Mouse (Mus musculus) ovary, postnatal 10 days (tissue): ENCODE results near the gene Nelfb.

Experiments used
- DNase-seq: peaks from one replicate; pipeline ENCODE4 v3.0.0; 2022; ENCODE audit warnings: low spot score

Nelfb gene

DNA sequence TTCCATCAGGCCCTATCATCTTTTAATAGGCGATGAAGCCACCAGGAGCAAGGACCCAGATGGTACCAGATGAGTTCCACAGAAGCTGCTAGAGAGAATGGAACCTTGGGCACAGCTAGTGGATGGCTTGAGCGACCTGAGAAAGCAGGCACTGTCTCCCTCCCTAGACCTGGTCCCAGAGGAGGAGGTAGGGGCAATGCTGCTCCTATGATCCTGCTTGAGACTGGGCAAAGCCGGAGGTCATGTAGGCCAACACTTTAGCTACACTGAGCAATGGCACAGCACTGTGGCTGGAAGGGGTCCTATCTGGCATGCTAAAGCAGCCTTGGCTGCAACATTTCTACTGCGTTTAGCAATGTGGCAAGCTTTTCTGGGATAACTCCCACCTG lies 35.6 kb downstream of the Nelfb start:
- no peak for DNase-seq

DNA sequence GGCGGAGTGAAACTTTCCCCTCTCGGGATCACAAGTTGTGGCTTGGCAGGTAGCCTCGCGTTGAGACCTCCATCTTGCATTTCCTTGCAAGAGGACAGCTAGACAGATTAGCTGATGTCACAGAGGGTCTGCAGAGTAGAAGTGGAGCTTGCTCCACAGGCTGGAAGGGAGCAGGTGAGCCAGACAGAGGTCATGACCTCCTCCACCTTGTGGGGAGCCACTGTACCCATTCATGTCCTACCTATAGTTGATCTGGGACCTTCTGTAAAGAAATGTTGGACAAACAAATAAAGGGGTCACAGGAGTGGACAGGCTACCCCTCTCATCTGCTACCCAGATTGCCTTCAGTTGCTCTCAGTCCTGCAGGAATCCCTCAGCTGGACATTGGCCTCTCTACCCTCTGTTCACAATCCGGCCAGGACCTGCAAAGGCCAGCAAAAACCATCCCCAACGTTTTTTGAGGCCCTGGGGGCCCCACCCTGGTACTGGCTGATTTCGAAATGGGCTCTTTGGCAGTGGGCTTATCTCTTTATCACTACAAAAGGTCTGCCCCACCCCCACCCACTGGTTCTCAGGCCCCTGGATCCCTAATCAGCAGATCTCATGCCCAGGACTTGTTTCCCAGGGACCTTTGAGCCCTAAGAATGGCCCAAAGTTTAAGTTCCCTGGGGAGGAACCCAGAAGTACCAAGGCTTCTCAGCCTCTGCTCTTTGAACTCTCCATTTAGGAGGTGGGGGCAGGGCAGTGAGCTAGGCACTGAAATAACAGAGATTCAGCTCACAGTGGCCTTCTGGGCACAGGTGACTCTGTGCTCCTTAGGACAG lies 36.2 kb downstream of the Nelfb start:
- no peak for DNase-seq

DNA sequence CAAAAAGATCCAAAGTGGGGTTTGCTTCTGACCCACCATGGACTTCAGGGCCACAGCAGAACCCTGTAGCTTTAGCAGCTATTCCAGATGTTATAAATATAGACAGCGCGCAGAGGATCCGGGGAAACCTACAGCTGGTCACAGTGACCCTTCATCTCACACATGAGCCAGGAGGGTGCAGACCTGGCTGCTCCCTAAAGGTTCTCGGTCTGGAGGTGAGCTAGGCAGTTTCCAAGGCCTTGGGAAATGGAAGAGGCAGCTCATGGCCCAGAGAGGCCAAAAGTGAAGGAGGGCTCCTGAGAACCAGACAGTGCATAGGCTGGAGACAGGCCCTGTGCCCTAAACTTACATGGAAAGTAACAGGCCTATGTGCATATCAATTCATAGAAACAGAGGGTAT lies 37.5 kb downstream of the Nelfb start:
- no peak for DNase-seq

DNA sequence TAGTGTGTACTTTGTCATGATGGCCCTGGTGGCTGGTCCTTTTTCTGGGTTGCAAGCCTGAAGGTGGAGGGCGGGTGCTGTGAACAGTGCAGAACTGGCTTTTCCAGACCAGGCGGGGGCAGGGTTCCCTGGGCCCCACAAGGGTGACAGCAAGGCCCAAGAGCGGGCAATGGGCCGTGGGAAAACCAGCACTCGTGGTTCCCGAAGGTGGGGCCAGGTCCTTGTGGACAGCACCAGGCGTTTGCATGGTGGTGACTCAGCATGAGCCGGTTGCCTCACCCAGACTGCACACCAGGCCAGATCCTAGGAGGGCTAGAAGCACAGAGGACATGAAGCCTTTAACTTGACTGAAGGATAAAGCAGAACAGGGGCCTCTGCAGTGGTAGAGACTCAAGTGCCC lies 38.7 kb downstream of the Nelfb start:
- no peak for DNase-seq

DNA sequence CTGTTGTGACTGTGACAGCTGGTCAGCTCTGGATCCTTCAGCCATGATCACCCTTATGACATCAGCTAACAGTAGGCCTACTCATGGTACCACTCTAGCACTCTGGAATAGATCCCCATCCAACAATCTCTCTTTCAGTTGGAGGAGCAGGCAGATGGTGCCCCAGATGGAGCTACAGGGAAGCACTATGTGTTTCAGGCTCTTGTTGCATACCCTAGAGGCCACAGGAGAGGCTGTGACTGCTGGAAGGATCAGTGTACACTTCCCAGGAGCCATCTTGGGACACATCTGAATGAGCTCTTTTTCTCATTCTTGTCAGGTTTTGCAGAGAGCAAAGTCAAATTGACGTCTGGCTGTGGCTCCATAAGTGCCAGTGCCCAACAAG lies 39.5 kb downstream of the Nelfb start:
- DNase-seq, result no peak

DNA sequence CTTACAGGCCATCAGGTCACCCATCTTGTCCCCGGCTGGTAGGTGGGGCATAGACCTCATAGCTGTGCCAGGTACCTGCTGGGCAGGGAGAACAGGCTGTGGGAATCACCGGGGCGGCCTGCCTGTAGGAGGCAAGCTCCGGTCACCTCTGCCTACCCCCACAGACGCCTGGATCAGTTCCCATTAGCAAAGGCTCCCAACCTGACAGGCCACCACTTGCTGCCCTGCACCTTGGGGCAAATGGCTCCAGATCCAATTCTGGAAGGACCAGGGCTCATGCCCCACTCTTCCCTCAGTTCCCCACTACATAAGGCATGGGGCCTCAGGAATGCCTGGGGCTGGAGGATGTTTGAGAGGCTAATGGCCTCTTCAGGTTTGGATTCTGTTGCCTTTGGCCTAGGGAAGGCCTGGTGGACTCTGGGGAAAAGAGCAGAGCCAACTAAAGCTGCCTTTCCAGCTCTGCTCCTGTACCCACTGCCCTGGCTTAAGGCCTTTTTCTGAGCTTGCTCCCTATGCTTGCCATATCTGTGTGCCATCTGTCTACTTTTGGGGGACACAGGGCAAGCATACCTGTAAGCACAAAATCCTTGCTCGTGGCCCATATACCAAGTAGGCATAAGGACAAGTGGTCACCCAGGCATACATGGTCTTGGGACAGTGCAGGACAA lies 40.1 kb downstream of the Nelfb start:
- DNase-seq, result no peak

DNA sequence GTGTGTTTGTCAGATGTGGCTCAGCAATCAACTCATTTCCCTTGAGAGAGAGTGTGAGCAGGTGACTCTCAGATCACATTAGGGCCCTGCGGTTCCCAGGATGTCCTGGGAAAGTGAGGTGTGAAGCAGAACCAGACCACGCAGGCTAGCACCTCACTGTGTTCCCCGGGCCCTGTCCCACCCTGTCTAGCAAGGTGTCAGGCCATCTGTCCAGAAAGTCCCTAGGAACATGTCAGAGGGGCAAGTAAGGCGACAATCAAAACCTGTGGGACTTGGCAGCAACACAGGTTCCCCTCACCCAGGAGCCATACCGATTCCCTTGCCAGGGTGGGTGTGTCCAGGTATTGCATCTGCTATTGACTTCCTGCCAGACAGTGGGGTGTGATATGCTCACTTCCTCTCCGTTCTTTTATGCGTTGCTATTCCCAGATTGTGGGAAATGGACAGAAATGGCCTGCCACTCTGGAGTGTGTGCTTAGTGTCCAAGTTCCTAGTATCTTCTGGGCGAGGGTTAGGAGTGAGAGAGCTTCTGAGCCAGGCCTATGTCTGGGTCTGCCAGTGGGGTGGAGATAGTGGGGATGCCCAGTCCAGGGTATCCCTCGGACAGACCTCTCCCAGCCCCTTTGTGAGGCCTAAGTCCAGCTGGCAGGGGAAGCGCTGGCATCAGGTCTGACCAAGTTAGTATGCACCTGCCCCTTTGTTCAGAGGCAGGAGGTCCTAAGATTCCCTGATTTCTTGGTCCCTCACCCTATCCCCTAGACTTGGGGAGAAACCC lies 40.8 kb downstream of the Nelfb start:
- DNase-seq, result no peak

DNA sequence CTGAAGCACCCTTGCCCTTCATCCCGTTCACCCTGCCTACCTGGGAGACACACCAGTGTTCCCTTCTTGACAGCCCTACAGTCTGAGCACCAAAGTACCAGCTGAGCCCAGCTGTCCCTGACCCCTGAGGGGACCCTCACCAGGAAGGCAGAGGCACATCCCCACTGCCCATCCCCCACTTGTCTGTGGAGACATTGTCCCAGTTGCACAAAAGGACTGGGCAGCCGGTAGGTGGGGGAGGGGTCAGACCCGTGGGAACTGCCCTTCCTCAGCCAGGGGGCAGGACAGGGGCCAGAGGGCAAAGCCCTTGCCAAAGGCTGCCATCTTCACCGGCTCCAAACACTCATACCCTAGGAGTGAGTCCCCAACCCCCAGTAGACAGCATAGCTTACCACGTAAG lies 41.5 kb downstream of the Nelfb start:
- DNase-seq, result no peak

DNA sequence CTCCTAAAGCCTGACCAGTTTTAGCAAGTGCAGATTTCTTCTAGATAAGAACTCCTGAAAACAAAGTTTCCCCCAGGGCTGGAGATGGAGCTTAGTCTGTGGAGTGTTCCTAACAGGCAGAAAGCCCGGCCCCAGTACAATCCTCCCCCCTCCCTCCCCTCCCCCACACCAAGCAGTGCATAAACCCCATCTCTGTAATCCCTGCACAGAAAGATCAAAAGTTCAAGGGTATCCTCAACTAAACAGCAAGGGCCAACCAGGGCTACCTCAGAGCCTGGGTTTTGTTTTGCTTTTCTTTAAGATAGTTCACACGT lies 42.7 kb downstream of the Nelfb start:
- no peak for DNase-seq

DNA sequence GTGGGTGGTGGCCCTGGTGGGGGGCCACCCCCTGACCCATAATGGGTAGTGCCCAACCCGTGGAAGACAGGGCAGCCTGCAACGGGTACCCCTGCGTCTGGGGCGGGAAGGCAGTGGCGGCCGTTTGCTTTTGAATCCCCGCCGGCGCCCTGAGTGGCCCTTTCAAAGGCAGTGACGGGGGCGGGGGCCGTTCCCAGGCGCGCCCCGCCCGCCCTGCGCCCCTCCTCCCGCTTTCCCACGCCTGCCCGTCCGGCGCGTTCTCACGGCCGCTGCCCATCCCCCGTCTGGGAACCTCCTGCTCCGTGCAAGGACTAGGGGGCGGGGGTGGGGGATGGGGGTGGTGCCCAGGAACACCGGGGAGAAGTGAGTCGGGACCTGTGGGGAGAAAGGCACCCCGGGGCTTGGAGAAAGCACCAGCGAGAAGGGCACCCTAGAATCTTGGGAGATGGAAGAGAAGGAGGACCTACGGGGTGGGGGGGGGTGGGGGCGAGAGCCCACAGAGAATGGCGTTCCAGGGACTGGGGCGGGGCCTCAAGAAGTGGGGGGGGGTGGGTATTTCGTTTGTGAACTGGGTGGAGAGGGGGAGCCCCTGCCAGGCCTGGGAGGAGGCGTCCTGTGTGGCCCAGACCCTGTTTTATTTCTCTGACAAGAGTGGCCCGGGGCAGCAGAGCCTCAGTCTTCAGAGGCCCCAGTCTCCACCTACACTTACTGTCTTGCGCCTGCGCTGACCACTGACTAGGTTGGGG lies 43.2 kb downstream of the Nelfb start:
- DNase-seq, result no peak

DNA sequence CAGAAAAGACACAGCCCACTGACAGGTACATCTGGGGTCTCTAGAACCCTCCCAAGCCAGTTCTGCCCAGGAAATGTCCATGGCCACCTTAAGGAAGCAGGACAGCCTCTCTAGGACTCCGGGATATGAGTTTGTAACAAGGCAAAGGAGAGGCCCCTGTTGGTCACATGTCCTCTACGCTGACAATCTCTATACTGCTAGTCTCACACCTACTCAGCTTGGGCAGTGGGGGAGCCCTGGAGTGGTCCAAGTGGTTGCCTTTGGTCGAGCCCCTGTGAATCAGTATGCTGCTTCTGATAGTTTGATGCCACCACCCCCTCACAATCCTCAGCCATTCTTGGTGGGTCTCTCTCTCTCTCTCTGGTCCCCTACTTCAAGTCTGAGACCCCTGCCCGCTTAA lies 43.8 kb downstream of the Nelfb start:
- DNase-seq, result no peak

DNA sequence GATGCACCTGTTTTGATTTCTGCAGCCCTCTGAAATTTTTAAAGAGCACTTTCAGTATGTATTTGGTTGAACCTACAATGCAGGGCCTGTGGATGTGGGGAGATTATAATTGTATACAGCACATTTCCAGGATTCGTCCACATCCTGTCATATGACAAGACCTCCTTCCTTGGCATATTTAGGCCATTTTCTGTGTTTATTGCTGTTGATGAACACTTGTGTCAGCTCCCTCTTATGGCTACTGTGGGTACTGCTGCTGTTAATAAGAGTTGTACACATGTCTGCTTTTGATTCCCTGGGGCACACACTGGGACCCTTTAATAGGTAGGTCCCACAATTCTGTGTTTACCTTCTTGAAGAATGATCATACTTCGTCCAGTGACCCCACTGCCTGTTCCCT lies 53.6 kb downstream of the Nelfb start:
- DNase-seq, result no peak

DNA sequence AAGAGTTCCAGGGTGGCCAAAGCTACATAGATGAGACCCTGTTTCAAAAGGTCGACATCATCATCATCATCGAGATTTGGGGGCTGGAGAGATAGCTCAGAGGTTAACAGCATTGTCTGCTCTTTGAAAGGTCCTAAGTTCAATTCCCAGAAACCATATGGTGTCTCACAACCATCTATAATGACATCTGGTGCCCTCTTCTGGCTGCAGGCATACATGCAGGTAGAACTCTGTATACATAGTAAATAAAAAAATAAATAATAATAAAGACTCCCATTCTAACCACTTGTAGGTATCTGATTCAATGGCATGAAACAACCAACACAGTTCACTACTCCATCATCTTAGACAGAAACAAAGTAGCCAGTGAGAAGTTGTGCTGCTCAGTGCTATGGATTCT lies 54.3 kb downstream of the Nelfb start:
- no peak for DNase-seq

DNA sequence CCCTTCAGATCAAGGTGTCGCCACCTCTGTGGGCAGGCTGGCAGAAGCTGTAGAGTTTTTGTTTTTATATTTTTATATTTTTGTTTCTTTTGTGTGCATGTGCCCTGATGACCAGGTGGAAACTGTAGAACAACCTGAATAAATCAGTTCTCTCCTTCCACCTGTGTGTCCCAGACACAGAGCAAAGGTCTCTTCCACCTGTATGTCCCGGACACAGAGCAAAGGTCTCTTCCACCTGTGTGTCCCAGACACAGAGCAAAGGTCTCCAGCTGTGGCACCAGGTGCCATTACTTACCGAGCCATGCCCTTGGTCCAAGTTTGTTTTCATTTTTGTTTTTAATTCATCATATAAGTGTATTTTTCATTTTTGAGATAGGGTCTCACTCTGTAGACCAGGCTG lies 55.1 kb downstream of the Nelfb start:
- DNase-seq, result no peak

DNA sequence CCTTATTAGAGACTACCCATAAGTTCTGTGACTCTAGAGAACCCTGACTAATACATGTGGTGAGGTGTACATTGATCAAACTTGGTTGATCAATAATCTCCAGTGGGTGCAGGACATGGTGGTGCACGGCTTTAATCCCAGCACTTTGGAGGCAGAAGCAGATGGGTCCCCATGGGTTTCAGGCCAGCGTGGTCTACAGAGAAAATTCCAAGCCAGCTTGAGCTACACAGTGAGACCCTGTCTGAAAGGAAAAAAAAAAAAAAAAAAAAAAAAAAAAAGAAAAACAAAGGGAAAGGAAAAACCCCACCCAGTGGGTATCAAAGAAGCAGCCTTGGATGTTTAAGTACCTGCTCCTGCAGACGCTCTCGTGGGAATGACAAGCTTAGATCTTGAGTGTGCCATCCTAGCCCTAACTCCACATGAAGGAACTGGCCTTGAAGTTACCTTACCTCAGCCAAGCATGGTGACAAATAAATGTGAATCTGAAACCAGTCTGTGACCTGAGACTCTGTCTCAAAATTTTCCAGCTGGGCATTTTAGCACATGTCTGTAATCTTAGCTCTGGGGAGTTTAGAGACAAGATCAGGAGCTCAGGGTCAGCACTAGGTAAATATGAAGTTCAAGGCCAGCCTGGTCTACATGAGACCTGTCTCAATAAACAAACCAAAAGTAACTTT lies 59.9 kb downstream of the Nelfb start:
- DNase-seq, result no peak
